Mouse (Mus musculus) stomach, postnatal 0 days (tissue): Measurements from ENCODE around the gene Flcn. TPM values are rescaled to one million over a fixed set of nuclear protein-coding genes. Genes with fewer than 3 reads are reported as not detected.
A peak's percentile ranks its signal among the peaks of the same experiment; 100 is the strongest.

ENCODE experiments used
- ATAC-seq: fragments of 200-750 bp; cut with Nextera tagmentation; 2 replicates; pipeline ENCODE4 v1.8.0; 2017; ENCODE audit not compliant: low FRiP score, low TSS enrichment
- DNase-seq: peaks from one replicate; pipeline ENCODE4 v3.0.0-alpha.2; 2016; ENCODE audit warnings: low spot score
- H3K27ac ChIP-seq: fragments of 300-500 bp; sonication (generic); replicated peaks from 2 replicates; pipeline ENCODE4 v1.5.1; 2014; ENCODE audit warnings: mild to moderate bottlenecking, control low read depth
- H3K27me3 ChIP-seq: fragments of 300-500 bp; sonication (generic); 2 replicates; pipeline ENCODE4 v1.6.1; 2014; ENCODE audit warnings: low read length; ENCODE audit not compliant: control insufficient read depth, insufficient read depth
- H3K36me3 ChIP-seq: fragments of 300-500 bp; sonication (generic); 2 replicates; pipeline ENCODE4 v1.6.1; 2014; ENCODE audit warnings: low read length, mixed read lengths; ENCODE audit not compliant: control insufficient read depth, insufficient read depth
- H3K4me1 ChIP-seq: fragments of 300-500 bp; sonication (generic); replicated peaks from 2 replicates; pipeline ENCODE4 v1.6.1; 2014; ENCODE audit warnings: antibody characterized with exemption; ENCODE audit not compliant: control insufficient read depth, insufficient read depth
- H3K4me2 ChIP-seq: fragments of 300-500 bp; sonication (generic); replicated peaks from 2 replicates; pipeline ENCODE4 v1.6.1; 2014; ENCODE audit warnings: low read depth, mild to moderate bottlenecking, control low read depth, moderate library complexity
- H3K4me3 ChIP-seq: fragments of 300-500 bp; sonication (generic); 2 replicates; pipeline ENCODE4 v1.5.1; 2014; ENCODE audit warnings: low read depth, low read length, control low read depth
- H3K9ac ChIP-seq: fragments of 300-500 bp; sonication (generic); 2 replicates; pipeline ENCODE4 v1.6.1; 2014; ENCODE audit warnings: mild to moderate bottlenecking, low read length, control low read depth, mixed read lengths
- H3K9me3 ChIP-seq: fragments of 300-500 bp; sonication (generic); 2 replicates; pipeline ENCODE4 v1.6.1; 2016; ENCODE audit warnings: low read length; ENCODE audit not compliant: control insufficient read depth
- CTCF ChIP-seq: IDR thresholded peaks from 2 replicates; pipeline ENCODE4 v1.5.1; 2016; ENCODE audit warnings: antibody characterized with exemption, low read depth, mild to moderate bottlenecking, moderate library complexity
- EP300 ChIP-seq: optimal IDR thresholded peaks from 2 replicates; pipeline ENCODE3; 2016; ENCODE audit warnings: antibody characterized with exemption
- WGBS: fragments of 180-500 bp; shearing (Covaris S2); extraction: QIAGEN DNeasy Blood & Tissue Kit; methylation state at CpG from one replicate; pipeline ENCODE4 v1.1.7; 2014; 5-methylcytosine and 5-hydroxymethylcytosine counted together
- polyA plus RNA-seq: library from polyadenylated mRNA; unstranded; fragments of >200 nt; fragmentation: Nextera tagmentation; extraction: Ambion mirVana; gene quantifications from 2 replicates; pipeline ENCODE4 v1.2.1, GENCODE M21; 2015

The Flcn gene
- 16.1 and 16.9 TPM in 2 replicates for polyA plus RNA-seq

DNA sequence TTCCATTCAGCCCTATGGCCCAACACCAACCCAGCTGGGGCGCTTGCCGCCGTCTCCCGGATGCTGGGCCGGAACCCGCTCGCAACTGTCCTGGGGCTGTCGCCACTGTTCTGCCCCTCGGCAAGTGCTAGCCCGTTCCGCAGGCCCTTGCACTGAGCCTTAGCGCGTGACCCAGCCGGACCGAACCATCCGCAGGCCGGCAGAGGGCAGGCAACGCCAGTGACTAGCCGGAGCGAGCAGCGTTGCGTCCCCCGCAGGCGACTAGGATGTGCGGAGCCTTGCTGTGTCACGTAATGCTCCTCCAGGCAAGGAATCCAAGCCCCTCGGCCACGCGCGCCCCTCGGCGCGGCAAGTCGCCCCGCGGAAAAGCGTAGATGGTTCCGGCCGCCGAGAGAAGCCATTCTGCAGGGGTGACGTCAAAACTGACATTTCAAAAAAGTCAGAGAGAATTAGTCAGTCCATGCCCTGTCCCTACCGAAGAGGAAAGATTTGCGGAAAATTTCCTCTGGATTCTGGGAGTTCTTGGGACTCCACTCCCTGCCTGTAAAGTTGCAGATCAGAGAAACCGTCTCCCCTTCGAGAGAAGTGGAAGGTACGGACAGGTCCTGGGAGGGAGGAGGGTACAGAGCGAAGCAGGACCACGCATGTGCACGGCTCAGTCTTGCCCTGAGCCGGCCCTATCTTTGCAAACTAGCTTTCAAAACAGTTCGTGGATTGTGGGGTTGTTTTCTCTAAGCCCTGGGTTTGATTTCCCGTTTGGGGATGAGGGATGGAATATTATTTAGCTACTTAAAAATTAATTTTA, at the start of gene Flcn:
Gene Flcn (minus strand): TSS at position 347 of the 805 bp plus-strand sequence.
- Histone ChIP-seq H3K4me2 (peak within 1 kb of the TSS; percentile 84), H3K27ac (peak within 1 kb of the TSS; percentile 97), H3K27me3 (no peaks in the 10 kb centered on the region), H3K4me3 (peak within 1 kb of the TSS; percentile 79), H3K9me3 (no peaks in the 10 kb centered on the region), H3K36me3 (peaks cover 14% of the 10 kb centered on the region), H3K9ac (peak within 1 kb of the TSS; percentile 97), H3K4me1 (0 out of 2 replicates have a peak, but pooled peaks cover 5% of the 10 kb centered on the region)
- WGBS, result under 1% methylated on average over 52 of the region's 52 CpGs
- TF ChIP-seq EP300, result no peak
- TF ChIP-seq CTCF, result peak; percentile 66
- DNase-seq, result peak; percentile 87
- peak; percentile 91 for ATAC-seq

DNA sequence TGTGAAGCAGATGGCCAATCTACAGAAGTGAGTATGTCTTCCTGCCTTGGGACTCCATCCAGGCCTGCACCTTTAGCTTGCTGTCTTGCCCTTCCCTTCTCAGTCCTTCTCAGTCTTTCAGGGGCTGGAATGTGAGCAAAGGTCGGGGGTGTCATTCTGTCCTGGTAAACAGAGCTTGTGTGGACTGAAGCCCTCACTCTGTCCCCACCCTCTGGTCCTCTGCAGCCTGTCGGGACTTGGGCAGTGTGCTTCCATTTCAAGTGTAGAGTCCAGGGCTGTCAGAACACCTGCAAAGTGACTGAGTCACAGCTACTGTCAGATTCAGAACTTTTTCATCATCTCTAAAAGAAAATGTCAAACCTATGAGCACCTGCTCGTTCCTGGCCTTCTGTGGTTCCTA, 43.0 kb upstream of the Flcn start:
- no peak overlapping the region for H3K27ac ChIP-seq
- no peaks in the 10 kb centered on the region for H3K9me3 ChIP-seq
- H3K27me3 ChIP-seq, result no peaks in the 10 kb centered on the region
- DNase-seq (no peak), ATAC-seq (no peak)
- no peaks in the 10 kb centered on the region for H3K36me3 ChIP-seq
- WGBS, result 50% methylated on average over 3 of the region's 3 CpGs
- H3K4me3 ChIP-seq, result no peak overlapping the region
- no peaks in the 10 kb centered on the region for H3K4me1 ChIP-seq
- no peak for TF ChIP-seq EP300
- TF ChIP-seq CTCF, result no peak
- H3K4me2 ChIP-seq, result no peak overlapping the region
- H3K9ac ChIP-seq, result peak overlapping the region; percentile 8; the same call in 1 of the 2 replicates

DNA sequence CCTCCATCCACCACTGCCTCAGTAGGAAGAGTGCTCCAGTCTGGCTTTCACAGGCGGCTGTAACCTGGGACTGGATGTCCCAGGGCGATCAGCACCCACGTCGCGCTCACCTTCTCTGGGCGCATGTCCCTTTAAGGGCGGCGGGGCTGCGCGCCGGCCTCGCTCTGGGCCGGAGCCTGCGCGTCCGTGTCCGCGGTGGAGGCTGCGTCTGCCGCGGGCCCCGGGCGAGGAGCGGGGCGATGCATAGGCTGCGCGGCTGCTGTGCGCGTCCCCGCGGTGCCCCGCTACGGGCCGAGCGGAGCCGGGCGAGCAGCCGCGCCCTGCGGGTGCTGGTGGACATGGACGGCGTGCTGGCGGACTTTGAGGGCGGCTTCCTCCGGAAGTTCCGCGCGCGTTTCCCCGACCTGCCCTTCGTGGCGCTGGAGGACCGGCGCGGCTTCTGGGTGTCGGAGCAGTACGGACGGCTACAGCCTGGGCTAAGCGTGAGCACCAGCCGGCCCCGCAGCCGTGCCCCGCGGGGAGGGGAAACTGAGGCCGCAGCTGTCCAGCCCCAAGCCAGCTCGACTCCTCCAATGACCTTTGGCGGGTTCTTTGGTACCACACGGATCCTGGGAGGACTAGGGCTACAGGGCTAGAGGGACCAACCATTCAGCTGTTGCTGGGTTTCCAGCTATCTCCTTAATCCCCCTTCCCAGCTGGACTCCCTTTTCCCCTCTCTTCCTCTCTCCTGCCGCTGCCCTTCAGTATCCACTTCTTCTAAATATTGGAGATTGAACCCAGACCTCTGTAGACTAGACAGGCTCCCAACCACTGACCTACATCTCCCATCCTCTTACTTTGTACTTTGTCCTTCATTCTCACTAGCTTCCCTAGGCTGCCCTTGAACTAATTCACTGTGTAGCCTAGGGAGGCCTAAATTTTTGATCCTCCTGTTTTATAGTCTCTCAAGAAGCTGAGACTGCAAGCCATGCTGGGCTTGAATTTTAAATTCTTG, 38.4 kb upstream of the Flcn start:
- peak overlapping the region; percentile 74 for H3K4me3 ChIP-seq
- H3K4me1 ChIP-seq, result no peaks in the 10 kb centered on the region
- H3K27me3 ChIP-seq, result no peaks in the 10 kb centered on the region
- H3K4me2 ChIP-seq, result peak overlapping the region; percentile 78
- peak overlapping the region; percentile 93 for H3K27ac ChIP-seq
- TF ChIP-seq CTCF (peak; percentile 36), EP300 (no peak)
- under 1% methylated on average over 69 of the region's 69 CpGs for WGBS
- no peaks in the 10 kb centered on the region for H3K9me3 ChIP-seq
- H3K9ac ChIP-seq, result peak overlapping the region; percentile 82
- ATAC-seq, result peak; percentile 88
- H3K36me3 ChIP-seq, result no peaks in the 10 kb centered on the region
- DNase-seq, result peak; percentile 87

DNA sequence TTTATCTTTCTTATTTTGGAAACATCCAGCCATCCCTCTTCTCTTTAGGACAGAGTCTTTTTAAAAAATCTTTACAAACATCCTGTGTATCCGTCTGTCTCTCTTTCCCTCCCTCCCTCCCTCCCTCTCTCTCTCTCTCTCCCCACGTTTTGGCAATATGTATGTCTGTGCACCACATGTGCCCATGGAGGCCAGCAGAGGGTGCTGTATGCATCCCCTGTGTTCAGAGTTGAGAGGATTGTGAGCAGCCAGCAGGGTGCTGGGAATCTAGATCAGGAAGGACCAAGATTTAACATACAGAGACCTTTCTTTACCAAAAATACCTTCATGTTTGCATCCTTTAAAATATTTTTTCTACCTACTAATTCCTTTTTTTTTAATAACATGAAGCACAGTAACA, 37.3 kb upstream of the Flcn start:
- Histone ChIP-seq H3K27ac (no peak overlapping the region), H3K4me3 (peak overlapping the region; percentile 74), H3K9ac (no peak overlapping the region), H3K4me1 (no peaks in the 10 kb centered on the region), H3K36me3 (no peaks in the 10 kb centered on the region), H3K4me2 (peak overlapping the region; percentile 78), H3K27me3 (no peaks in the 10 kb centered on the region), H3K9me3 (no peaks in the 10 kb centered on the region)
- peak; percentile 77 for TF ChIP-seq CTCF
- TF ChIP-seq EP300, result no peak
- ATAC-seq (no peak), DNase-seq (peak; percentile 58)
- 9% methylated on average over 2 of the region's 2 CpGs for WGBS

DNA sequence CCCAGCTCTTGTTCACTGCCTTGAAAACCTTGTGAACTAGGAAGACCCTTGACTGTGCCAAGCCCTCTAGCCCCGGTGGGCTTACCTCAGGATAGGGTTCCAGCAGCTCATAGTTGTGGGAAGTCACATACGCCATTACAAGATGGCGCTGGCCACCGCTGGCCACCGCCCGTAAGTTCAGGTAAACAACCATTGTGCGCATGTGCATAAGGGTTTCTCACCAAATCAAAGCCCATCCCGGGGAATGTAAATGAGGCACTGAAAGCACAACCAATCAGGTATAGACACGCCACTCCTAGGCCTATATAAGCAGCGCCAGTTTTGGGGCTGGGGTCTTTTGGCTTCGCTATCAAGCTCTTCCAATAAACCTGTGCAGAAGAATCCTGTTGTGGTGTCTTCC, 36.5 kb upstream of the Flcn start:
- 96% methylated on average over 11 of the region's 11 CpGs for WGBS
- no peaks in the 10 kb centered on the region for H3K9me3 ChIP-seq
- no peaks in the 10 kb centered on the region for H3K36me3 ChIP-seq
- no peaks in the 10 kb centered on the region for H3K4me1 ChIP-seq
- H3K4me2 ChIP-seq, result no peak overlapping the region
- no peak overlapping the region for H3K4me3 ChIP-seq
- no peak overlapping the region for H3K9ac ChIP-seq
- no peaks in the 10 kb centered on the region for H3K27me3 ChIP-seq
- DNase-seq (no peak), ATAC-seq (no peak)
- H3K27ac ChIP-seq, result no peak overlapping the region
- no peak for TF ChIP-seq CTCF
- TF ChIP-seq EP300, result no peak
